Mouse (Mus musculus) testis, adult 2 months (tissue): ENCODE data around the gene Agps.

Experiments used
- CTCF ChIP-seq: fragments of 200-500 bp; IDR thresholded peaks from 2 replicates; pipeline ENCODE4 v1.5.1; 2012; ENCODE audit warnings: low read depth, mild to moderate bottlenecking, inconsistent platforms, low read length, moderate library complexity; ENCODE audit not compliant: control insufficient read depth, insufficient read depth, insufficient replicate concordance
- POLR2A ChIP-seq: fragments of 200-500 bp; IDR thresholded peaks from 2 replicates; pipeline ENCODE4 v1.6.1; 2012; ENCODE audit warnings: low read depth, mild to moderate bottlenecking, inconsistent platforms, low read length, moderate library complexity; ENCODE audit not compliant: control insufficient read depth

DNA sequence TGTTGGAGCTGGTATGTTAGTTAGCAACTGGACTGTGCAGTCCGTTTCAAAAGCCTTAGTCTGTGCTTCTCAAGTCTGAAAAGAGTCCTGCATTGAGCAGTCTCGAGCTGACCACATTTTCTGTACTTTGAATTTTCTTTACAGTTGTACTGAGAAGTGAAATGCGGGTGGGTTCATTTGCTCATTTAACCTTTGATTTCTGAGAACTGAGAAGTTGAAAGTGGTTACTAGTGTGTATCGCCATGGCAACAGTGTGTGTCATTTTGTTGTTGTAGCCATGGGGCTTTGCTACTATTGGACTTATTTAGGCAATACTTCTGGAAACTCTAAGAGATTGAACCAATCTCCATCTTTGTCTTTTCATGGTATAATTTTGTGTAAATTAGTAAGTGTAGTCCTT lies 60.0 kb downstream of the Agps start:
- TF ChIP-seq CTCF (no peak), POLR2A (no peak)
